Mouse (Mus musculus): ENCODE results near the gene Foxm1.
A peak's percentile ranks its signal among the peaks of the same experiment; 100 is the strongest.

DNA sequence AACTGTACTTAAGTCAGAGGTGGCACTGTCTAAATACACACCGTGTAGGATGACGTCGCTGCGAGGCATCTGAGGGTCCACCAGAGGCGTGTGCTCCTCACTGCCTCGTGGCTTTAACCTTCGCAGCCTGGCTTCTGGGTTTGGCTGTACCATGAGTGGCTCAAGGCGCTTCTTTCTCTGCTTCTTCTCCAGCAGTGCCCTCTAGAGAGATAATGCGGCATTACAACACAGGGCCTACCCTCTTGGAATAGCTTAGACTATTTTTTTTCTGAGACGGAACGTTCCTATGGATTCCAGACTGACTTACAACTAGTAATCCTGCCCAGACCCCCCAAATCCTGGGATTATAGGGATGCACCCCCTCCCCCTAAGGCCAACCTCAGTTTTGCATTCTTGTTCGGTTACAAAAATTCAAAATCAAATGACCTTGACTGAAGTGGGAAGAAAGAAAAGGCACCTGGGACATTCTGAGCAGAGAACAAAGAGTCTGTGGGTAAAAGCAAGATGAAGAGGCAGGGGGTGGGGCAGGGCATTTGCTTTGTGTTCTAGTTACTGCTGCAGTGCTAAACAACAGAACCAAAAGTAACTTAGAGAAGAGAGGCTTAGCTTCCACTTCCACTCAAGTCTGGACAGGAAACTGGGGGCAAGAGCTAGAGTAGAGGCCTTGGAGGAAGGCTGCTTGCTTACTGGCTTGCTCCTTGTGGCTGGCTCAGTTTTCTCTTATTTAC is 28.2 kb upstream of the Foxm1 start:
- TF ChIP-seq POLR2A (IDR thresholded peaks at IDR 0.05; ENCODE audit: low read depth, low read length) (no peak), CTCF (conservative IDR thresholded peaks at IDR 0.05; ENCODE audit: insufficient read depth, insufficient read length, low read depth, low read length) (peak; percentile 67)

Measured in kidney, adult 2 months (tissue).